Mouse (Mus musculus) liver, embryonic 13.5 days (tissue): ENCODE measurements around the gene Ppfia2. TPM values are rescaled to one million over a fixed set of nuclear protein-coding genes. Genes with fewer than 3 reads are reported as not detected.

ENCODE experiments used
- ATAC-seq: fragments of 200-750 bp; cut with Nextera tagmentation; 2 replicates; pipeline ENCODE4 v1.8.0; 2017; ENCODE audit warnings: low read depth, mild to moderate bottlenecking, moderate number of reproducible peaks, moderate library complexity
- DNase-seq: peaks from one replicate; pipeline ENCODE4 v3.0.0; 2022
- H3K27ac ChIP-seq: fragments of 300-500 bp; sonication (generic); 2 replicates; pipeline ENCODE4 v1.5.1; 2015; ENCODE audit warnings: moderate library complexity, mild to moderate bottlenecking, inconsistent platforms
- H3K27me3 ChIP-seq: fragments of 300-500 bp; sonication (generic); 2 replicates; pipeline ENCODE4 v1.6.1; 2015; ENCODE audit warnings: mild to moderate bottlenecking, inconsistent platforms
- H3K36me3 ChIP-seq: fragments of 300-500 bp; sonication (generic); 2 replicates; pipeline ENCODE4 v1.6.1; 2015; ENCODE audit warnings: mild to moderate bottlenecking, inconsistent platforms
- H3K4me1 ChIP-seq: fragments of 300-500 bp; sonication (generic); replicated peaks from 2 replicates; pipeline ENCODE4 v1.6.1; 2015; ENCODE audit warnings: inconsistent platforms
- H3K4me2 ChIP-seq: fragments of 300-500 bp; sonication (generic); 2 replicates; pipeline ENCODE4 v1.6.1; 2015; ENCODE audit warnings: inconsistent platforms, mild to moderate bottlenecking, moderate library complexity
- H3K4me3 ChIP-seq: fragments of 300-500 bp; sonication (generic); replicated peaks from 2 replicates; pipeline ENCODE4 v1.5.1; 2015; ENCODE audit warnings: mild to moderate bottlenecking, inconsistent platforms
- H3K9ac ChIP-seq: fragments of 300-500 bp; sonication (generic); 2 replicates; pipeline ENCODE4 v1.6.1; 2015; ENCODE audit warnings: mild to moderate bottlenecking, inconsistent platforms
- H3K9me3 ChIP-seq: fragments of 300-500 bp; sonication (generic); replicated peaks from 2 replicates; pipeline ENCODE4 v1.6.1; 2016; ENCODE audit warnings: inconsistent platforms
- WGBS: fragments of 180-500 bp; shearing (Covaris S2); methylation state at CpG from one replicate; pipeline ENCODE4 v1.1.7; 2015; ENCODE audit not compliant: insufficient replicate concordance; 5-methylcytosine and 5-hydroxymethylcytosine counted together
- polyA plus RNA-seq: library from polyadenylated mRNA; unstranded; fragments of >200 nt; fragmentation: Nextera tagmentation; extraction: Ambion mirVana; gene quantifications from 2 replicates; pipeline ENCODE4 v1.2.1, GENCODE M21; 2015

The Ppfia2 gene
- polyA plus RNA-seq, 1 experiment from 2014 or later = 0.05 TPM

DNA sequence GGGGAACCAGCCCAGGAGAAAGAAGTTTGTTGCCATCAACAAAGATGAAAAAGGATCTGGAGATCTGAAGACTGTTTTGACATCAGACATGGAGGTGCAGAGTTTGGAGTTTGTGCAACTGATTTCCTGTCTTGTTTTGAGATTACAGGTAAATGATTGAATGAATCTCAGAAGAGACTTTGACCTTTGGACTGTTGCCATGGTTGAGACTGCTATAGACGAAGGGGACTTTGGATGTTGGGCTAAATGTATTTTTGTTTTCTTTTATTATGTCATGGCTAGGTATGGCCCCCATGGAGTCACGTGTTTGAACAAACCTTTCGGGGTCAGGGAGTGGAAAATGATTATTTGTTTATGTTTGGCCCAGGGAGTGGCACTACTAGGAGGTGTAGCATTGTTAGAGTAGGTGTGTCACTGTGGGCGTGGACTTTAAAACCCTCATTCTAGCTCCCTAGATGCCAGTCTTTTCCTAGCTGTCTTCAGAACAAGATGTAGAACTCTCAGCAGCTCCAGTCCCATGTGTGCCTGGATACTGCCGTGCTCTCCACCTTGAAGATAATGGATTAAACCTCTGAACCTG, 133.3 kb downstream of the Ppfia2 start:
- Histone ChIP-seq H3K9me3 (no peaks in the 10 kb centered on the region), H3K9ac (no peak overlapping the region), H3K4me2 (no peak overlapping the region), H3K4me3 (no peak overlapping the region), H3K4me1 (no peaks in the 10 kb centered on the region), H3K27ac (no peak overlapping the region), H3K27me3 (no peaks in the 10 kb centered on the region), H3K36me3 (no peaks in the 10 kb centered on the region)
- no peak for ATAC-seq
- WGBS = 49% methylated on average over 5 of the region's 5 CpGs
- no peak for DNase-seq

DNA sequence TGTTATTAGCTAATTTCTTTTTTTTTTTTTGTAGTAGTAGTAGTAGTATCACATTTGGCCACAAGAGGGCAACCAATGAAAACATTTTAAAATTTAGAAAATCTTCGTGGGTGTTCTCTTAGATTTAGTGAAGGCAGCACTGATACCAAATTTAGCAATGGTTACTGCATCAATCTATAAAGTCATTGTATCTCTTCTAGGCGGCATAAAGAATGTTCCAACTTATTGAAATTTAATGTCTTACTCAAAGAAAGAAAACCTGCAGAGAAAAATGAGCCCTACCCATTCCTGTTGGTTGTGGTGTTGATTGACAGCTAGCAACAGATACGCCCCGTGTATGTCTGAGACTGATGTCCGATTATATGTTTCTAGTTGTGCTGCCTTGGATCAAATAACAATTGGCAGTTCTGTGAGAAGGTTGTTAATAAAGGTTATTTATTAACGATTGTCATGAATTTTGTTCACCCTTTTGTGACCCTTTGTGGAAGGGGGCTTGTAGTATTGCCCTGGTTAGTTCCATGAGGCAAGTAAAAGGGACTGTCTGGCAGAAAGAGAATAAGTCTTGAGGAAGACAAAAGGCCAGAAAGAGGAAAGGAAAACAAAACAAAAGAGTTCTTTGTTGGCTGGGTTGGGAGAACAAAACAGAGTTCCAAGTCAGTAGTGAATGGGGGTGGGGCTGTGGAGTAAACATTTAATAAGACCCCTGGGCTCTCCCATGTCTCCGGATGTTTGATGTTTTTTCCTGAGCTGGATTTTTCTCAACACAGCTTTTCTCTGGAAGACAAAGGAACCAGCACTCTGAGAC, 139.2 kb downstream of the Ppfia2 start:
- no peak overlapping the region for H3K27ac ChIP-seq
- no peaks in the 10 kb centered on the region for H3K9me3 ChIP-seq
- ATAC-seq (no peak), DNase-seq (no peak)
- no peaks in the 10 kb centered on the region for H3K4me1 ChIP-seq
- H3K4me2 ChIP-seq = no peak overlapping the region
- H3K36me3 ChIP-seq = no peaks in the 10 kb centered on the region
- 28% methylated on average over 7 of the region's 7 CpGs for WGBS
- H3K9ac ChIP-seq = no peak overlapping the region
- no peak overlapping the region for H3K4me3 ChIP-seq
- H3K27me3 ChIP-seq = no peaks in the 10 kb centered on the region

DNA sequence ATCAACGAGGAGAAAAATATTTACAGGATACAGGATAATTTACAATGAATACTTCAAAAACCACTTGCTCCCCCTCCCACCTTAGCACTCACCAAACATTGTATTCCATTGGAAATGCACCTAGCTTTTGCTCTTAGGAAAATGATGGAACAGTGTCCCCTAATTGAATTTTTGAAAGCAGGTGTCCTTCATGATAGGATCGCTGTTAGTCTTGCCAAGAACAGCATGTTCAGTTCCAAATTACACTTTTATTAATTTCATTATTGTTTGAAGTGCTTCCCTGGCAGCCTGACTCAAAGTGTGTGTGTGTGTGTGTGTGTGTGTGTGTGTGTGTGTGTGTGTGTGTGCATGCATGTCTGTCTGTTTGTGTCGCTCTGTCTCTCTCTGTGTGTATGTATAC, 140.1 kb downstream of the Ppfia2 start:
- 69% methylated on average over 3 of the region's 3 CpGs for WGBS
- Histone ChIP-seq H3K27ac (no peak overlapping the region), H3K4me2 (no peak overlapping the region), H3K36me3 (no peaks in the 10 kb centered on the region), H3K27me3 (no peaks in the 10 kb centered on the region), H3K9ac (no peak overlapping the region), H3K9me3 (no peaks in the 10 kb centered on the region), H3K4me3 (no peak overlapping the region), H3K4me1 (no peaks in the 10 kb centered on the region)
- no peak for DNase-seq
- no peak for ATAC-seq

DNA sequence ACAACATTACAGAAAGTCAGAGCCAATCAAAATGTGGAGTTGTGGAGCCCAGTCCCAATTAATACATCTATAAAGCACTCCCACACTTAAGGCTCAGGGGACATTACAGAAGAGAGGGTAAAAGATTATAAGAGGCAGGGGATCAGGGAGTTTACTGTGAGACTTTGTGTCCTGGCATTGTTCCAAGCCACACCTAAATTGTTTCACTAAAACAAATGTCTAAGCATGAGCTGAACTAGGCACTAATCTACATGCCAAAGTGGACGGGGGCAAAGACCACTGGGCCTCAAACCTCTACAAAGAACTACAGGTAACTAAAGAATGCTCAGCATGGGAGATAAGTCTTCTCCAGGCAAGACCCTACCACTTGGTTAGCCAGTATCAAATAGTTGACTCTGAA, 148.1 kb downstream of the Ppfia2 start:
- Histone ChIP-seq H3K27ac (no peak overlapping the region), H3K9ac (no peak overlapping the region), H3K4me1 (no peaks in the 10 kb centered on the region), H3K27me3 (no peaks in the 10 kb centered on the region), H3K36me3 (no peaks in the 10 kb centered on the region), H3K9me3 (no peaks in the 10 kb centered on the region), H3K4me3 (no peak overlapping the region), H3K4me2 (no peak overlapping the region)
- DNase-seq (no peak), ATAC-seq (no peak)
- 67% methylated on average over 1 of the region's 1 CpGs for WGBS

DNA sequence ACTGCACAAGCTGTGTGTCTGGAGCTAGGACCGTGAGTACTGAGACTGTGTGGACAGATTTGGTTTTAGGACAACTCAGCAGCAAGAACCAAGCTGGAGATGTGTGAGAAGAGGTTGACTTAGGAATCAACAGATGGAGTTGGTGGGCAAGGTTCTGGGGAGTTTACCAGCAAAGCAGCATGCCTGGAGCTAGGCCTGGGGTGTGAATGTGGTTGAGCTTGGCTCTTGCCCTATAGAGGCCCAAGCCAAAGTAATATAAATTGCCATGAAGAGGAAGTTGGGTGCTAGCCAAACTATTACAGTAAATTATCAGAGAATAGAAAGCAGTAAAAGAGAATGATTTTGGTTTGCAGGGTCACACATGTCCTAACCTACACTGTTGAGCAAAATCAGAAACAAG, 150.8 kb downstream of the Ppfia2 start:
- H3K4me1 ChIP-seq = no peaks in the 10 kb centered on the region
- no peak for DNase-seq
- no peaks in the 10 kb centered on the region for H3K9me3 ChIP-seq
- WGBS = 44% methylated on average over 1 of the region's 1 CpGs
- H3K9ac ChIP-seq = no peak overlapping the region
- no peak overlapping the region for H3K4me3 ChIP-seq
- H3K27me3 ChIP-seq = no peaks in the 10 kb centered on the region
- no peaks in the 10 kb centered on the region for H3K36me3 ChIP-seq
- no peak overlapping the region for H3K27ac ChIP-seq
- no peak overlapping the region for H3K4me2 ChIP-seq
- ATAC-seq = no peak

DNA sequence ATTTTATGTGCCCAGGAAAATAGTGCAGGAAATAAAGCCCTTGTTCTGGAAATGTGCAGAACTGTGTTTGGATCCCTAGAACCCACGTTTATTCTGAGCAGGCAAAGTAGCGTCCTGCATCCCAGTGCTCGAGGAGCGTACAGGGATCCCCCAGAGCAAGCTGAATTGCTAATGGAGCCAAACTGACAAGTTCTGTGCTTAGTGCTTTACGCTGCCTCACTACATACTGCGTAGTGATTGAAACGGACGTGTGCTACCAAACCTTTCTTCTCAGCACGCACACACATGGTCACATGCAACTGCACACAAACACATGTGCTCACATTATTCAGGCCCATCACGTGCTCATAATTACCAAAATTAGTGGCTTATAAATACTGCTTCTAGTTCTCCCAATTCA, 153.2 kb downstream of the Ppfia2 start:
- no peaks in the 10 kb centered on the region for H3K4me1 ChIP-seq
- DNase-seq (no peak), ATAC-seq (no peak)
- H3K9me3 ChIP-seq = no peaks in the 10 kb centered on the region
- H3K36me3 ChIP-seq = no peaks in the 10 kb centered on the region
- H3K9ac ChIP-seq = no peak overlapping the region
- no peak overlapping the region for H3K27ac ChIP-seq
- H3K27me3 ChIP-seq = no peaks in the 10 kb centered on the region
- no peak overlapping the region for H3K4me2 ChIP-seq
- WGBS = 68% methylated on average over 10 of the region's 10 CpGs
- no peak overlapping the region for H3K4me3 ChIP-seq

DNA sequence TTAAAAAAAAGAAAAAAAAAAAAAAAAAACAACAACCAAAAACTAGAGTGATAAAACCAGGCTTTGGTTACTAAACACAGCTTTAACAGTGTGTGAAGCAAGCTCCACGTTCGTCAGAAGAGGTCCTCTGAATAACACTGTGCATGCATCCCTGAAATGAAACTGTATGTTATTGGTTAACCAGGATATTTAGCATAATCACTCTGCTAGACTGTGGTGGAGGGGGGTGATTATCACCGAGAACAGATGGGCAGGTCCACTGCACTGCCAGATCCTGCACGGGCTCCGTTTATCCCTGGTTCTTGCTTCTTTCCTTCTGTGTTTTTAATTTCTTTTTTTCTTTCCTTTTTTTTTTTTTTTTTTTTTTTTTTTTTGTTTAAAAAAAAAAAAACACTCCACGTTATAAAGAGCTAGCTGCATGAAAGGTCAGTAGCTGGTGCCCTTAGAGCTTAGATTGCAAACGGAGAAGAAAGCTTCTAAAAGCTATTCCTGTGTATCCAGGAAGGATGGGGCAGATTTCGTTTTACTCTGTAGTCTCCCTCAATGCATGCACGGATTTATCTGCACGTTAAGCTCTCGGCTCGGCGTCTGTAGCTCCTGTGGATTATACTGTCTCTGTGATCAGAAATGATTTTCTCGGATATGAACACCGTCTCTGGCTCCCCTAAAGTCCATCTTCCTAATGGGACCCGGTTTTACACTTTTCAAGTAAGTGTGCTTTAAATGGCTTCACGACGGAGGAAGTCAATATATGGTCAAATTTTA, 162.2 kb downstream of the Ppfia2 start:
- Histone ChIP-seq H3K4me3 (no peak overlapping the region), H3K4me2 (no peak overlapping the region), H3K4me1 (no peaks in the 10 kb centered on the region), H3K27me3 (no peaks in the 10 kb centered on the region), H3K9ac (no peak overlapping the region), H3K36me3 (no peaks in the 10 kb centered on the region), H3K27ac (no peak overlapping the region), H3K9me3 (no peaks in the 10 kb centered on the region)
- WGBS = 58% methylated on average over 18 of the region's 18 CpGs
- ATAC-seq = no peak
- DNase-seq = no peak

DNA sequence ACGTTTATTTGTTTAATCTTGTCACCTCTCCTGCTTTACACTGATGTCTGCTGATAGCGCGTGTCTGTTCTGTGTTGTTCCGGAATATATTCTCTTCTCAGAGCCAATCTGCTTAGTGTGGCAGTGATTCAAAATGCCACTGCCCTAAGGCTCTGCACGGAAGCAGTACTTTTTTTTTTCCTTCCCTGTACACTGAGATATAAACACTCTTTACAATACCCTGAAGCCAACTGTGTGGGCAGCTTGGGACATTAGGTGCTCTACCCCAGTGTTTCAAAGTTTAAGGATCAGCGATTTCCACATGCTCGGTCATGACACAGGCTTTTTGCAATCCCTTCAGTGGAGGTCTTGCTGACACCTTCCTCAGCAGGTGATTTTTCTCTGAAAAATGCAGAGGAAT, 163.8 kb downstream of the Ppfia2 start:
- DNase-seq = no peak
- no peak for ATAC-seq
- no peaks in the 10 kb centered on the region for H3K4me1 ChIP-seq
- H3K4me2 ChIP-seq = no peak overlapping the region
- no peaks in the 10 kb centered on the region for H3K9me3 ChIP-seq
- no peak overlapping the region for H3K27ac ChIP-seq
- no peak overlapping the region for H3K4me3 ChIP-seq
- WGBS = 66% methylated on average over 7 of the region's 7 CpGs
- no peaks in the 10 kb centered on the region for H3K27me3 ChIP-seq
- H3K36me3 ChIP-seq = no peaks in the 10 kb centered on the region
- H3K9ac ChIP-seq = no peak overlapping the region

DNA sequence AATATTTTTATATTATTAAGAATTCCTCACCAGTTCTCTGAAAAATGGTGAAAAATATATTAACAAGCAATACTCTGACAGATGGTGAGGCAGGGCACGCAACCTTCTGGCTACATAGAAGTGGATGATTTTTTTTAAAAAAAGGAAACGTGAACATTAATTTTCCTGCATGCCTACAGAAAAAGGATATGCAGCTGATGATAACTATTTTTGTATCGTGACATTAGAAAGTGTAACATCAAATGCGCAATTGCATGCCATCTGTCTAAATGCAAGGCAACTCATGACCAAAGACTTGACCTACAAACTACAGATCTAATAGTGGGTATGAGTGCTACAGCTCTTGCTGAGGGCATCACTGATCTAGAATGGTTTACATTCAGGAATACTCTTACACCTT, 182.1 kb downstream of the Ppfia2 start:
- no peak overlapping the region for H3K9ac ChIP-seq
- DNase-seq (no peak), ATAC-seq (no peak)
- H3K4me3 ChIP-seq = no peak overlapping the region
- H3K27me3 ChIP-seq = no peaks in the 10 kb centered on the region
- H3K27ac ChIP-seq = no peak overlapping the region
- H3K9me3 ChIP-seq = no peaks in the 10 kb centered on the region
- H3K36me3 ChIP-seq = no peaks in the 10 kb centered on the region
- WGBS = 69% methylated on average over 4 of the region's 4 CpGs
- H3K4me2 ChIP-seq = no peak overlapping the region
- H3K4me1 ChIP-seq = no peaks in the 10 kb centered on the region

DNA sequence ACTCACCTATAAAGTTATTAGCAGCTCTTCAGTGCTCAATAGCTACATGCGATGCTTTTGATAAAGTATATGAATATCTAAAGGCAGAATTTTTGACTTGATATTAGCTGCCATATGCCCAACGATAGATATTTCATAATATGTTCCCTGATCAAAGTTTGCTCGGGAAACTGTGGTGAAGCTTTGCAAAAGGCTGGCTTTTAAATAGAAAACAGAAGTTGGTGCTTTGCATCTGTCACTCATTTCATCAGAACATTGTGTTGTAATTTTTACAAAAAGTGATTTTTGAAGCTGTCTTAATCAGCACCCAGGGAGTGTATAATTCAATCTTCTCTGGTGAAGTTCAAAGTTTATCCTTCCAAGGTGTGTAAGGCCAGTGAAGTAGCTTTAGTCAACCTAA, 195.1 kb downstream of the Ppfia2 start:
- no peaks in the 10 kb centered on the region for H3K36me3 ChIP-seq
- H3K27me3 ChIP-seq = no peaks in the 10 kb centered on the region
- no peak overlapping the region for H3K27ac ChIP-seq
- H3K4me3 ChIP-seq = no peak overlapping the region
- H3K9me3 ChIP-seq = no peaks in the 10 kb centered on the region
- WGBS = 62% methylated on average over 3 of the region's 3 CpGs
- H3K4me1 ChIP-seq = no peaks in the 10 kb centered on the region
- no peak for DNase-seq
- H3K9ac ChIP-seq = no peak overlapping the region
- H3K4me2 ChIP-seq = no peak overlapping the region
- ATAC-seq = no peak

DNA sequence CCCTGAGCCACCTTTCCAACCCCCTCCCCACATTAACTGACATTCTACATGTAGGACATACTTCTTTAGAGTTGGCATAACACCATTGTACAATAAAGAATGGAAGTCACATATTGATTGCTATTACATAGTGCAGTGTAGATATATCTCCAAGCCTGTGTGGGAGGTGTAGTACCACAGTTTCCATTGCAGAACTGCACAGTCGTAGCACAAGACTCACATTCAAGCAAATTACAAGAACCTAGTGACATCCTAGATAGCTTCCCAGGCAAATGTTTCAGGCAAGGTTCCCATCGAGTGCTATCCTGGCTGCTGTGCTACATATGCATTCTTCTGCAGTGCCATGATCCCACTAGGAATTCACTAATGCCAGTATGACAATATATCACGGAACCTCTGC, 200.0 kb downstream of the Ppfia2 start:
- Histone ChIP-seq H3K27ac (no peak overlapping the region), H3K4me2 (no peak overlapping the region), H3K27me3 (no peaks in the 10 kb centered on the region), H3K36me3 (no peaks in the 10 kb centered on the region), H3K9me3 (no peaks in the 10 kb centered on the region), H3K4me3 (no peak overlapping the region), H3K4me1 (no peaks in the 10 kb centered on the region), H3K9ac (no peak overlapping the region)
- 55% methylated on average over 3 of the region's 3 CpGs for WGBS
- DNase-seq (no peak), ATAC-seq (no peak)
